Mouse (Mus musculus): Measurements from ENCODE around the gene Gria4. TPM values are rescaled to one million over a fixed set of nuclear protein-coding genes. Genes with fewer than 3 reads are reported as not detected.
"Not testable (repeated sequence)": the region's sequence is repeated elsewhere in the genome, so short reads cannot be mapped to it uniquely, and the experiment has no call there.

The Gria4 gene
- total RNA-seq (2021): under 1 TPM; 0.20 to 0.24 TPM

- peak; percentile 21 for DNase-seq
Measured at GRCm38 (mm10) chr9:4795544-4796288, at the start of gene Gria4. Gene Gria4 (minus strand): TSS chr9:4796234.

GRCm38 (mm10) chr9:4810941-4811340, 14.9 kb upstream of the Gria4 start:
- not testable (repeated sequence) for DNase-seq

- DNase-seq: no peak
Measured at GRCm38 (mm10) chr9:4803151-4803755, 7.2 kb upstream of the Gria4 start.

GRCm38 (mm10) chr9:4797396-4797795, 1.4 kb upstream of the Gria4 start:
- DNase-seq: no peak

- no peak for DNase-seq
Measured at GRCm38 (mm10) chr9:4796289-4796645, 233 bp upstream of the Gria4 start.

GRCm38 (mm10) chr9:4795075-4795474, 959 bp downstream of the Gria4 start:
- DNase-seq: no peak

GRCm38 (mm10) chr9:4794411-4794810, 1.6 kb downstream of the Gria4 start:
- DNase-seq: no peak

GRCm38 (mm10) chr9:4749407-4749806, 46.6 kb downstream of the Gria4 start:
- not testable (repeated sequence) for DNase-seq

- DNase-seq: no peak
Measured at GRCm38 (mm10) chr9:4714086-4714485, 81.9 kb downstream of the Gria4 start.

- DNase-seq: no peak
Measured at GRCm38 (mm10) chr9:4712367-4712766, 83.7 kb downstream of the Gria4 start.

- no peak for DNase-seq
Measured at GRCm38 (mm10) chr9:4687149-4687548, 108.9 kb downstream of the Gria4 start.

GRCm38 (mm10) chr9:4680244-4680643, 115.8 kb downstream of the Gria4 start:
- no peak for DNase-seq

GRCm38 (mm10) chr9:4679099-4679498, 116.9 kb downstream of the Gria4 start:
- no peak for DNase-seq

- no peak for DNase-seq
Measured at GRCm38 (mm10) chr9:4665691-4666090, 130.3 kb downstream of the Gria4 start.

GRCm38 (mm10) chr9:4662421-4662820, 133.6 kb downstream of the Gria4 start:
- no peak for DNase-seq

- no peak for DNase-seq
Measured at GRCm38 (mm10) chr9:4658951-4659350, 137.1 kb downstream of the Gria4 start.

- DNase-seq: no peak
Measured at GRCm38 (mm10) chr9:4654333-4654732, 141.7 kb downstream of the Gria4 start.

- DNase-seq: no peak
Measured at GRCm38 (mm10) chr9:4639192-4639900, 156.7 kb downstream of the Gria4 start.

- DNase-seq: no peak
Measured at GRCm38 (mm10) chr9:4631910-4632309, 164.1 kb downstream of the Gria4 start.

- DNase-seq: no peak
Measured at GRCm38 (mm10) chr9:4615286-4615685, 180.7 kb downstream of the Gria4 start.

GRCm38 (mm10) chr9:4605354-4605753, 190.7 kb downstream of the Gria4 start:
- no peak for DNase-seq

- DNase-seq: no peak
Measured at GRCm38 (mm10) chr9:4604236-4604635, 191.8 kb downstream of the Gria4 start.

GRCm38 (mm10) chr9:4601788-4602187, 194.2 kb downstream of the Gria4 start:
- DNase-seq: no peak

- no peak for DNase-seq
Measured at GRCm38 (mm10) chr9:4573596-4573995, 222.4 kb downstream of the Gria4 start.

All from heart, postnatal 4 days (tissue).